Mouse (Mus musculus) spleen, adult 2 months (tissue): ENCODE measurements around the gene Jmjd1c.

Experiments
- CTCF ChIP-seq: fragments of 200-500 bp; IDR thresholded peaks from 2 replicates; pipeline ENCODE4 v1.5.1; 2011; ENCODE audit warnings: mild to moderate bottlenecking, inconsistent platforms; ENCODE audit not compliant: insufficient read depth, insufficient read length, insufficient replicate concordance; ENCODE audit errors: extremely low read depth
- POLR2A ChIP-seq: fragments of 200-500 bp; IDR thresholded peaks from 2 replicates; pipeline ENCODE4 v1.6.1; 2011; ENCODE audit warnings: low read depth, low read length, inconsistent platforms

DNA sequence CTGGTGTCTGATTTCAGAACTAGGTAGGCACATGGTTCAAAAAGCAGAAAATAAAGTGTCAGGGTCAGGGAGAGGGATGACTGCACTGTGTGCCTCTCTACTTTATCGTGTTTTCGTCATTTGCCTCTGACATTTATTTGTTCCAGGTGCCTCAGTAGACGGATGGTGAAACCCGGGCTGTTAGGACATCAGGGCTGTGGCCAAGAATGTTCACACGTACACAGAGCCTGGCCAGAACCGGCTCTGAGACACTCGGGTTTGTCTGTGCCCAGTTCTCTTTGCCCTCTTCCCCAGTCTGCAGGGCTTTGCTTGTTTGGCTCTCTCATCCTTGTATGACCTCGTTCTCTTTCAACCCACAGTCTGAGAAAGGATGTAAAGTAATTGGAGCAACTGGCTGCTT lies 195.2 kb downstream of the Jmjd1c start:
- TF ChIP-seq CTCF: no peak
- no peak for TF ChIP-seq POLR2A
